Mouse (Mus musculus) heart, embryonic 13.5 days (tissue): Measurements from ENCODE around the gene Cnpy2. TPM values are rescaled to one million over a fixed set of nuclear protein-coding genes. Genes with fewer than 3 reads are reported as not detected.

Experiments used
- ATAC-seq: fragments of 200-750 bp; cut with Nextera tagmentation; 2 replicates; pipeline ENCODE4 v1.8.0; 2017; ENCODE audit warnings: moderate TSS enrichment; ENCODE audit not compliant: insufficient number of reproducible peaks, low FRiP score, low TSS enrichment; ENCODE audit errors: extremely low read depth
- H3K27ac ChIP-seq: fragments of 300-500 bp; sonication (generic); replicated peaks from 2 replicates; pipeline ENCODE4 v1.5.1; 2015; ENCODE audit warnings: moderate library complexity, mild to moderate bottlenecking, inconsistent platforms
- H3K27me3 ChIP-seq: fragments of 300-500 bp; sonication (generic); replicated peaks from 2 replicates; pipeline ENCODE4 v1.6.1; 2015; ENCODE audit warnings: mild to moderate bottlenecking, inconsistent platforms
- H3K36me3 ChIP-seq: fragments of 300-500 bp; sonication (generic); 2 replicates; pipeline ENCODE4 v1.6.1; 2015; ENCODE audit warnings: mild to moderate bottlenecking, inconsistent platforms
- H3K4me1 ChIP-seq: fragments of 300-500 bp; sonication (generic); 2 replicates; pipeline ENCODE4 v1.6.1; 2015; ENCODE audit warnings: inconsistent platforms
- H3K4me2 ChIP-seq: fragments of 300-500 bp; sonication (generic); 2 replicates; pipeline ENCODE4 v1.6.1; 2015; ENCODE audit warnings: inconsistent platforms, mild to moderate bottlenecking, moderate library complexity
- H3K4me3 ChIP-seq: fragments of 300-500 bp; sonication (generic); 2 replicates; pipeline ENCODE4 v1.5.1; 2015; ENCODE audit warnings: moderate library complexity, mild to moderate bottlenecking, inconsistent platforms
- H3K9ac ChIP-seq: fragments of 300-500 bp; sonication (generic); 2 replicates; pipeline ENCODE4 v1.6.1; 2015; ENCODE audit warnings: inconsistent platforms, mild to moderate bottlenecking, moderate library complexity
- H3K9me3 ChIP-seq: fragments of 300-500 bp; sonication (generic); 2 replicates; pipeline ENCODE4 v1.6.1; 2016; ENCODE audit warnings: inconsistent platforms
- WGBS: fragments of 180-500 bp; shearing (Covaris S2); methylation state at CpG from one replicate; pipeline ENCODE4 v1.1.7; 2015; ENCODE audit warnings: mixed read lengths; 5-methylcytosine and 5-hydroxymethylcytosine counted together
- polyA plus RNA-seq: library from polyadenylated mRNA; unstranded; fragments of >200 nt; fragmentation: Nextera tagmentation; extraction: Ambion mirVana; gene quantifications from 2 replicates; pipeline ENCODE4 v1.2.1, GENCODE M21; 2015

Cnpy2 gene
- polyA plus RNA-seq, 1 experiment from 2014 or later: 193 TPM

DNA sequence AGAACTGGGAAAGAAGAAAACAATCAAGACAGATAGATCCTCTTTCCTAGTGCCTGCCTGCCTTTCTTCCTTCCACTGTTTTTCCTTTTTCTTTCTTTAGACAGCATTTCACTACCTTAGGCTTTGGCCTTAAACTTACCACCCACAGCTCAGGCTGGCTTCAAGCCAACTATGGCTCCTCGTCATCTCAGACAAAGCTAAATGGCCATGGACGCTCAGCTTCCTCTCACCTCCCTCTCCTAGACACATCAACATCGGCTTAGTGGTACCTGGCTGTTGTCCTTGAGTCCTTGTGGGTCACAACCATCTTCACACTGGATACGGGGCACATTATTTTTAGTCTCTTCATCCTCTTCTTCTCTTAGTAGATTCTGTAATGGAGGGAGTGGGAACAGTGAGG, 25.0 kb upstream of the Cnpy2 start:
- Histone ChIP-seq H3K9me3 (no peaks in the 10 kb centered on the region), H3K4me3 (peak overlapping the region; percentile 11; the same call in 1 of the 2 replicates), H3K4me2 (peak overlapping the region; percentile 54), H3K9ac (peak overlapping the region; percentile 61), H3K27ac (peak overlapping the region; percentile 86), H3K36me3 (peaks cover 9% of the 10 kb centered on the region), H3K27me3 (no peaks in the 10 kb centered on the region), H3K4me1 (peaks cover 25% of the 10 kb centered on the region)
- no peak for ATAC-seq
- 49% methylated on average over 4 of the region's 4 CpGs for WGBS

DNA sequence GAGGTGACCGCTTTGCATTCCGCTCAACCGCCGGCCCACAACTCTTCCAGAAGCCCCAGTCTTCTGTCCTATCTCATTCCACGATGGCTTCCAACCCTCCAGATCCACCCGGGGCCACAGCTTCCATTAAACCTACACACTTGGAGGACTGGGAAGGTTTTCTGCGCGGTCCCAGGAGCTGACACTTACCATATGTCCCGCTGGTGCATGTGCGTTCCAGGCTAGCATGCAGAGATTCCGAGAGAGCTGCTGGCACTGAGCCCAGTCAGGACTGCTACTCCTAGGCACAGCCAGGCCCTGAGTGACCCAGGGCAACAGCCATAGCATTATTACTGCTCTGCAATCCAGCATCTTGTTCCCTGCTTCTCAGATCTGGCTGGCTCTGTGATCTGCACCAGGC, 24.6 kb upstream of the Cnpy2 start:
- H3K27ac ChIP-seq: peak overlapping the region; percentile 86
- no peaks in the 10 kb centered on the region for H3K9me3 ChIP-seq
- peak; percentile 60; the same call in 1 of the 2 replicates for ATAC-seq
- H3K4me1 ChIP-seq: peaks cover 29% of the 10 kb centered on the region
- WGBS: 33% methylated on average over 11 of the region's 11 CpGs
- no peaks in the 10 kb centered on the region for H3K27me3 ChIP-seq
- H3K4me2 ChIP-seq: peak overlapping the region; percentile 54
- peak overlapping the region; percentile 68 for H3K9ac ChIP-seq
- H3K36me3 ChIP-seq: peaks cover 5% of the 10 kb centered on the region
- peak overlapping the region; percentile 11; the same call in 1 of the 2 replicates for H3K4me3 ChIP-seq

- Histone ChIP-seq H3K36me3 (no peaks in the 10 kb centered on the region), H3K27ac (peak overlapping the region; percentile 86), H3K9me3 (no peaks in the 10 kb centered on the region), H3K4me3 (no peak overlapping the region), H3K9ac (peak overlapping the region; percentile 68), H3K27me3 (no peaks in the 10 kb centered on the region), H3K4me2 (no peak overlapping the region), H3K4me1 (peaks cover 30% of the 10 kb centered on the region)
- 56% methylated on average over 6 of the region's 6 CpGs for WGBS
- ATAC-seq: no peak
Observed at GRCm38 (mm10) chr10:128298243-128298642, 24.0 kb upstream of the Cnpy2 start.

DNA sequence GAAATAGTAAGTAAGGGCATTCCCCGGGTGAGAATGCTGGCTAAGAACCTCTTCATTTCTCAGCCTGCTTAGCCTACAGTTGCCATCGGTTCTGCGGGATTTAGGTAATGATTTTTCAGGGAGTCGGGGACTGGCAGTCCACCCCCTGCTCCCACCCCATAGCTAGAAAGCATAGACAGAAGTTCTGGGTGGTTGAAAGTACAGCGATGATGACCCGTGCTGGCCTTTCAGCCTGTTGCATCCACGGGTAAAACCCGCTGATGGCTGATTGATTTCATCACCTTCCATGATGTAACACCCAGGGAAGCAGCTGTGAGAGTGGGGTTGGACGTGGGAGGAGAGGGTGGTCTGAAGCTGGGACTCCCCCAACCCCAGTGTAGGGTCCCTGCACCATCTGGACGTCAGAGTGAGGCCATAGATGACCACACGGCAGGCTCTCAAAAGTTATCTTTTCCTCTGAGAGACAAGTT, 23.5 kb upstream of the Cnpy2 start, which contains the start of gene Il23a:
Il23a (minus strand) TSS at position 51 of the 470 bp plus-strand sequence.
- Histone ChIP-seq H3K36me3 (no peaks in the 10 kb centered on the region), H3K9ac (peak within 1 kb of the TSS; percentile 68), H3K27ac (peak within 1 kb of the TSS; percentile 86), H3K9me3 (no peaks in the 10 kb centered on the region), H3K4me3 (peak within 1 kb of the TSS; percentile 11; the same call in 1 of the 2 replicates), H3K27me3 (no peaks in the 10 kb centered on the region), H3K4me1 (peaks cover 31% of the 10 kb centered on the region), H3K4me2 (peak within 1 kb of the TSS; percentile 54)
- WGBS: 68% methylated on average over 11 of the region's 11 CpGs
- ATAC-seq: no peak

DNA sequence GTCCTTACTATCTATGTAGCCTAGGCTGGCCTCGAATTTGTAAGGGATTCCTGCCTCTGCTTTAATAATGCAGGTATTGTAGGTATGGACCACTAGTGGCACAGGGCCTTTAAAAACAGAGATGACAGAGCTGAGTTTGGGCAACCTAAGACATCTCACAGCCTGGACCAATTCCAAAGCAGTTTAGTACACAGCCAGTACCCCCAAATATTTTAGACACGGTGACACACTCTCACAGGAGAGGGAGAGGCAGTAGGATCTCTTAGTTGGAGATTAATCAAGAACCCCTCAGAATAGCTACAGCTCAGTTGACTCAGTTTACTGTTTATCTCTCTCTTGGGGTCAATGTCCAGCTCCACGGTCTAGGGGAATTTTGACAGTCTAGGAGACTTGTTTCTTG, 19.9 kb upstream of the Cnpy2 start:
- Histone ChIP-seq H3K9me3 (no peaks in the 10 kb centered on the region), H3K4me3 (peak overlapping the region; percentile 68), H3K9ac (peak overlapping the region; percentile 90), H3K36me3 (peaks cover 26% of the 10 kb centered on the region), H3K27me3 (no peaks in the 10 kb centered on the region), H3K4me1 (peaks cover 30% of the 10 kb centered on the region), H3K27ac (peak overlapping the region; percentile 97), H3K4me2 (peak overlapping the region; percentile 85)
- 29% methylated on average over 3 of the region's 3 CpGs for WGBS
- no peak for ATAC-seq

GRCm38 (mm10) chr10:128302785-128303125, 19.5 kb upstream of the Cnpy2 start:
- peak overlapping the region; percentile 90 for H3K9ac ChIP-seq
- H3K4me3 ChIP-seq: peak overlapping the region; percentile 68
- ATAC-seq: peak; percentile 19
- peak overlapping the region; percentile 85 for H3K4me2 ChIP-seq
- H3K4me1 ChIP-seq: peaks cover 26% of the 10 kb centered on the region
- H3K9me3 ChIP-seq: no peaks in the 10 kb centered on the region
- H3K27me3 ChIP-seq: no peaks in the 10 kb centered on the region
- H3K36me3 ChIP-seq: peaks cover 27% of the 10 kb centered on the region
- under 1% methylated on average over 9 of the region's 9 CpGs for WGBS
- H3K27ac ChIP-seq: peak overlapping the region; percentile 97

DNA sequence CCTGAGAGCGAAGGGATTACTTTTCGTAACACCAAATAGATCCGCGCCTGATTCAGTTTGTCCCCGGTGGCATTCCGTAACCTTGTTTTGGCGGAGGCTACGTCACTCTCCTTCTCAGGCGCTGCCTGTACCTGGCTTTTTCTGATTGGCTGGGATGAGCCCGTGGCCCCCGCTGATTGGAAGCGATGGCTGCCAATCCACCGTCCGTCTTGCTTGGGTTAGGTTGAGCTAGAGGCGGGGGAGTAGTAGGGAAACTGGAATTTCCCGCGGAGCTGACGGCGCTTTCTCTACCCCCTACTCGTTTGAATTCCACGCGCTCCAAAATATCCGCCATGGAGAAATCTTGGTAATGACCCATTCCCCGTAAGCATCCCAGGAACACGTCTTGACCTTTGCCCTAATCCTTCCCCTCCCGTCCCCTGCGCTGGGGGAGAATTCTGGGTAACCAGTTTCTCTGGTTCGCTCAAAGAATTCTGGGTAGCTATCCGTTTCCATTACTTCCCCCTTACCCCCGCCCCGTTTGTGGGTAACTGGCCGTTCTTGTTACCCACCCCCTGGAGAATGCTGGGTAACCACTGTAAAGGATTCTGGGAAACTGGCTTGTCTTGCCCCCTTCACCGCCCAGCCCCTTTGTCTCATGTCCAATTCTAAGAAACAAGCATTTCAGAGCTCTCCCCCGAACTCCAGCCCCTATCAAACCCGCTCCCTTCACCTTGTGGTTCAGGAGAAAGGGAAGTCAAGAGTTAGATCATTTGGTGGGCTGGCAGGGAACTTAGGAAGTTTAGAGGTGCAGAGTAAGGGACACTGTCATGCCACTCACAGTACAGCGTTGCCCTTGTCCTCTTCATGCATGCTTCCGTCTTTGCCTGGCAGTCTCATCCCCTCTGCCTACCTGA, 18.9 kb upstream of the Cnpy2 start, which contains the start of gene Pan2:
Pan2 (plus strand) TSS at position 210 of the 896 bp plus-strand sequence.
- WGBS: 1% methylated on average over 37 of the region's 37 CpGs
- peak within 1 kb of the TSS; percentile 90 for H3K9ac ChIP-seq

GRCm38 (mm10) chr10:128309654-128310053, 12.6 kb upstream of the Cnpy2 start:
- Histone ChIP-seq H3K27me3 (no peaks in the 10 kb centered on the region), H3K36me3 (peaks cover 84% of the 10 kb centered on the region), H3K9me3 (no peaks in the 10 kb centered on the region), H3K4me3 (no peak overlapping the region), H3K9ac (peak overlapping the region; percentile 41), H3K27ac (peak overlapping the region; percentile 87), H3K4me1 (peaks cover 23% of the 10 kb centered on the region), H3K4me2 (peak overlapping the region; percentile 62)
- 83% methylated on average over 7 of the region's 7 CpGs for WGBS
- no peak for ATAC-seq

More for the DNA sequence above, 18.9 kb upstream of the Cnpy2 start, which contains the start of gene Pan2:
- peak; percentile 97 for ATAC-seq
- H3K27ac ChIP-seq: peak within 1 kb of the TSS; percentile 97
- H3K36me3 ChIP-seq: peaks cover 33% of the 10 kb centered on the region
- H3K4me1 ChIP-seq: peaks cover 21% of the 10 kb centered on the region
- peak within 1 kb of the TSS; percentile 68 for H3K4me3 ChIP-seq
- no peaks in the 10 kb centered on the region for H3K27me3 ChIP-seq
- peak within 1 kb of the TSS; percentile 85 for H3K4me2 ChIP-seq
- H3K9me3 ChIP-seq: no peaks in the 10 kb centered on the region

DNA sequence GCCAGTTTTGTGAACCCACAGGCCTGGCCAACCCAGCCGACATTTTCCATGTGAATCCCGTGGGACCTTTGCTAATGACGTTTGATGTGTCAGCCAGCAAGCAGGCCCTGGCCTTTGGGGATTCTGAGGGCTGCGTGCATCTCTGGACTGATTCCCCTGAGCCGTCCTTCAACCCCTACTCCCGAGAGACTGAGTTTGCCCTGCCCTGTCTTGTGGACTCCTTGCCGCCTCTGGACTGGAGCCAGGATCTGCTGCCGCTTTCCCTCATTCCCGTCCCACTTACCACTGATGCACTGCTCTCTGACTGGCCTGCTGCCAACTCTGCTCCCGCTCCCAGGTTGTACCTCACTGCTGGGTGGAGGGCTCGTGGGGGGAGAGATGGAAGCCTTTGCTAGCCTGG, 12.1 kb upstream of the Cnpy2 start:
- Histone ChIP-seq H3K9me3 (no peaks in the 10 kb centered on the region), H3K4me1 (peaks cover 21% of the 10 kb centered on the region), H3K27me3 (no peaks in the 10 kb centered on the region), H3K27ac (peak overlapping the region; percentile 87), H3K36me3 (peaks cover 84% of the 10 kb centered on the region), H3K4me2 (peak overlapping the region; percentile 62), H3K4me3 (peak overlapping the region; percentile 27), H3K9ac (peak overlapping the region; percentile 41)
- ATAC-seq: peak; percentile 55; the same call in 1 of the 2 replicates
- WGBS: 21% methylated on average over 11 of the region's 11 CpGs

GRCm38 (mm10) chr10:128310902-128311301, 11.4 kb upstream of the Cnpy2 start:
- Histone ChIP-seq H3K27me3 (no peaks in the 10 kb centered on the region), H3K4me1 (peaks cover 21% of the 10 kb centered on the region), H3K27ac (peak overlapping the region; percentile 87), H3K9me3 (no peaks in the 10 kb centered on the region), H3K36me3 (peaks cover 85% of the 10 kb centered on the region), H3K9ac (peak overlapping the region; percentile 41), H3K4me2 (peak overlapping the region; percentile 62), H3K4me3 (peak overlapping the region; percentile 27)
- WGBS: 29% methylated on average over 4 of the region's 4 CpGs
- ATAC-seq: no peak; the same call in 1 of the 2 replicates

DNA sequence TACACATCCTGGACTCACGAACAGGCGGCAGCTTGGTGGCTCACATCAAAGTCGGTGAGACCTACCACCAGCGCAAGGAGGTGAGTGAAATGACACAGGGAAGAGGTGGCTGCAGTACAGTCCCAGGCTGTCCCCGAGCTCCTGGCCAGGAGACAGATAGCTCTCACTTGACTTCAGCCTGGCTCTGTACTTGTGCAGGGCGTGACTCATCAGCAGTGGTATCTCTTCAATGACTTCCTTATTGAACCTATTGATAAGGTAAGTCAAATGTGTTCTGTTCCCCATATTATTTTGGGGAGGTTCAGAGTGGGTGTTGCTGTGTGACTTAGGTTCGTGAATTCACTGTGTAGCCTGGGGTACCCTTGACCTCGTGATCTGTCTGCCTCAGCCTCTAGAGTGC, 6.7 kb upstream of the Cnpy2 start:
- Histone ChIP-seq H3K4me2 (no peak overlapping the region), H3K9ac (no peak overlapping the region), H3K9me3 (no peaks in the 10 kb centered on the region), H3K27me3 (no peaks in the 10 kb centered on the region), H3K36me3 (peaks cover 94% of the 10 kb centered on the region), H3K4me3 (no peak overlapping the region), H3K27ac (no peak overlapping the region), H3K4me1 (peaks cover 15% of the 10 kb centered on the region)
- ATAC-seq: no peak
- WGBS: 86% methylated on average over 8 of the region's 8 CpGs
